Mouse (Mus musculus) bone marrow, adult 2 months (tissue): ENCODE measurements around the gene Pcdh9.

Source experiments
- CTCF ChIP-seq: fragments of 200-500 bp; IDR thresholded peaks from 2 replicates; pipeline ENCODE4 v1.5.1; 2011; ENCODE audit warnings: low read length, control low read depth; ENCODE audit not compliant: control insufficient read depth, insufficient read depth
- POLR2A ChIP-seq: fragments of 200-500 bp; IDR thresholded peaks from 2 replicates; pipeline ENCODE4 v1.6.1; 2011; ENCODE audit warnings: low read depth, mild to moderate bottlenecking, control low read depth, low read length, borderline replicate concordance; ENCODE audit not compliant: control insufficient read depth

GRCm38 (mm10) chr14:93794530-93794929 is 95.9 kb downstream of the Pcdh9 start:
- TF ChIP-seq POLR2A (no peak), CTCF (no peak)
